Mouse (Mus musculus) duodenum, adult 2 months (tissue): Measurements from ENCODE around the gene Fam120b. TPM values are rescaled to one million over a fixed set of nuclear protein-coding genes. Genes with fewer than 3 reads are reported as not detected.

Source experiments
- polyA plus RNA-seq: library from polyadenylated mRNA; depleted of rRNA; stranded (reverse); fragments of >200 nt; gene quantifications from 2 replicates; pipeline ENCODE4 v1.2.3, GENCODE M21; 2012; ENCODE audit warnings: low replicate concordance; rRNA removed

Fam120b gene
- polyA plus RNA-seq: 4.4 and 5.7 TPM in 2 replicates

GRCm38 (mm10) chr17:15395997-15396675 is at the start of gene Fam120b:
Gene Fam120b, plus strand, starts transcription at chr17:15396202.

GRCm38 (mm10) chr17:15376494-15377181 is 19.4 kb upstream of the Fam120b start, which contains the start of gene Dll1:
Gene Dll1, minus strand, starts transcription at chr17:15376872.

Other genes starting within 250 kb of the Fam120b start
- 41.2 and 76.8 TPM in 2 replicates for gene Dll1, start 19.3 kb upstream of the Fam120b start, polyA plus RNA-seq
- gene Psmb1, start 103.5 kb downstream of the Fam120b start, polyA plus RNA-seq: 22.2 and 44.2 TPM in 2 replicates
- 10.9 and 22.0 TPM in 2 replicates for gene Tbp, start 103.7 kb downstream of the Fam120b start, polyA plus RNA-seq
- gene Pdcd2, start 131.1 kb downstream of the Fam120b start, polyA plus RNA-seq: 32.5 and 51.1 TPM in 2 replicates
- gene Prdm9, start 168.2 kb downstream of the Fam120b start, polyA plus RNA-seq: 1.6 and 2.6 TPM in 2 replicates